Mouse (Mus musculus) cerebellum, postnatal 10 days (tissue): Measurements from ENCODE around the gene Phlpp2.
"Not testable (repeated sequence)": the region's sequence is repeated elsewhere in the genome, so short reads cannot be mapped to it uniquely, and the experiment has no call there.

Source experiments
- DNase-seq, 2 experiments: peaks; one replicate each; pipeline ENCODE4 v3.0.0; 2021; ENCODE audit warnings: mixed read lengths in 2 of 2

Phlpp2 gene

GRCm38 (mm10) chr8:109868003-109868679 is at the start of gene Phlpp2:
Gene Phlpp2 (plus strand): TSS chr8:109868542.
- peak; percentile 98 for DNase-seq

GRCm38 (mm10) chr8:109823561-109823960 is 44.8 kb upstream of the Phlpp2 start:
- DNase-seq, result no peak

GRCm38 (mm10) chr8:109839822-109840221 is 28.5 kb upstream of the Phlpp2 start:
- DNase-seq, result no peak

GRCm38 (mm10) chr8:109842468-109842867 is 25.9 kb upstream of the Phlpp2 start:
- no peak for DNase-seq

DNA sequence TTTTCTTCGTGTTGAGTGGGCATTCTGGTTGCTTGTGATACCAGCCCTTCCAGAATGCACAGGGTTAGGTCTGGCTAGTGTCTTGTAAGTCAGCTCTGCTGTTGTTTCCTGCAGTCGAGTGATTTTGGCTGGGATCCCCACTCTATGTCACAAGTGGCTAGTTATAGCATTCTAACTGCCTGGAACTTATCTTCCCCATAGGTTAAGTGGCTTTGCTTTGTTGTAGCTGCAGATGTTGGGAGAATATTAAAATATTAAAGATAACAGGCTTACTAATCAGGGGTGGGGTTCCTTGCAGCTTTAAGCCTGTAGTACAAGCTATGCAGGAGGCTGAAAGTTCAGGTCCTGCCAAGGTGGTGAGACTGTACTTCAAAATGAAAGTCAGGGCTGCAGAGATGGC is 20.5 kb upstream of the Phlpp2 start:
- DNase-seq, result no peak

DNA sequence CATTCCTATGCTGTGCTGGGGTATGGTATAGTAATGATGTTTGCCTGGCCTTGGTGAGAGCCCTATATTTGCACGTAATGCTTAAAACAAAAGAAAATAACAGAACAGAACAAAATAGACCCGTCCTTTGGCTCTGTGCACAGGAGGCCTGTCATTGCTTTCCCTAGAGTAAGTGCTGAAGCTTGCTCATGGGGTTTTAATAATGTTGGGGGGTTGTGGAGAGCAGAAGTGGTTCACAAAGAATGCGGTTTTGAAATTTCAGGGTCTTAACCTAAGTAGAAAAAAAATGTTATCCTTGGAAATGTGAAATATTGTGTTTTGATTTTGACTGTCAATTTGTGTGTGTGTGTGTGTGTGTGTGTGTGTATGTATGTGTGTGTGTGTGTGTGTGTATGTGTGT is 19.4 kb upstream of the Phlpp2 start:
- no peak for DNase-seq

GRCm38 (mm10) chr8:109853423-109853822 is 14.9 kb upstream of the Phlpp2 start:
- DNase-seq, result peak; percentile 73 to 79

DNA sequence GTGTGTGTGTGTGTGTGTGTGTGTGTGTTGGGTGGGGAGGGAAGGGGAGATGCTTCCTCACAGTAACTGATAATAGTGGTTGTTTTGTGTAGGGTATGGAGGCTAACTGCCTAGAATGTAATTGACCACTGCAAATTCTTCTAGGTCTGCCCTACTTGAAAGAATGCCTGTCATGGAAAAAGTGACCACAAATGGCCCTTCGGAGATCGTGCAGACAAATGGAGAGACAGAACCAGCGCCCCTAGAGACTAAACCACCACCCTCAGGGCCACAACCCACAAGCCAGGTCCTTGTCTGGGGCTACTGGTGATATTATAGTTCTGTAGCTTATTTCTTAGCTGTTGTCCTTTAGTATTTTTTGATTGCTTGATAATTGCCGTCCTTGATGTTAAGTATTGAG is 13.8 kb upstream of the Phlpp2 start:
- DNase-seq, result no peak

DNA sequence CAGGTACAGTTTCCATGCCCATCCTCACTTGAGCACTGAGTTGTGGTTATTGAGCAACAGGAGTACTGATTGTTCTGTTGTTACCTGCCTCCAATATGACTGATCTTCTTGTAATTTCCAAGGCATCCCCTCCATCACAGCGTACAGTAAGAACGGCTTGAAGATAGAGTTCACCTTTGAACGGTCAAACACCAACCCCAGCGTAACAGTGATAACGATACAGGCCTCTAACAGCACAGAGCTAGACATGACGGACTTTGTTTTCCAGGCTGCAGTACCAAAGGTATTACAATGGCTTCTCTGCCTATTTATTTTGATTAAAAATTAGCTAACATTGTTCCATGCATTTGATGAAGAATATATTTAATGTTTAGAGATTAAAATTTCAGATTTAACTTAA is 12.9 kb upstream of the Phlpp2 start:
- DNase-seq, result no peak

DNA sequence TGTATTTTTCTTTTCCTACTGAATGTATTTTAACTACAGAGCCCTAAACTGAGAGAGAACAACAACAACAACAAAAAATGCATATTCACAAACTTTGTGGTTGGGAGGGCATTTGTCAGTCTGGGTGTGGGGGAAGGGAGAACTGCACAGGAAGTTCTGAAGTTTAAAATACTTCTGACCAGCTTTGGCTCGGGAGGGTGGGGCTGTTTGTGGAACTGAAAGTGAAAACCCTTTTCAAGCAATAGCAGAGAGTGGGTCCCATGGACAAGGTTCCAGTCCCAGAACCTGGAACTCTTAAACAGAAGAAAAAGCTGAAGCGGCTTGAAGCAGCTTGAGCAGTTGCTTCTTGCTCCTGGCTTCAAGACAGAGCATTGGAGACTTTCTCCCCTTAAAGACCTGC is 4.9 kb upstream of the Phlpp2 start:
- no peak for DNase-seq

DNA sequence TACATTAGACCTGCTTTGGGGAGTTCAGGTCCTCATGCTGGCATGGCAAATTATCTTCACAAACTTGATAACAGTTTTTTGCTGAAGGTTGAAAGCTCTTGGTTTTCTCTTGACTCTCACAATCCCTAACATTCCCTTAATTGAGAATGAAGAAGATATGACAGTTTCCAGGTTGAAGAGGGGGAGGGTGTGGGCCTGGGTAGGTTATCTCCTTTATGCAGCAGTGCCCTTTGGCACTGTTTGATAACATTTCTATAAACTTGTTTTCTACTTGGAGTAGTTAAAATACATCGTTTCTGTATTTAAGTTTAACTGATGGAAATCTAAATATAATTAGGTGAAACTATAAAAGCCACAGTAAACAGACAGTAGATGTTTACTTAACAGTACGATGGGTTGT is 3.5 kb upstream of the Phlpp2 start:
- DNase-seq, result no peak

GRCm38 (mm10) chr8:109865536-109865935 is 2.8 kb upstream of the Phlpp2 start:
- no peak for DNase-seq

DNA sequence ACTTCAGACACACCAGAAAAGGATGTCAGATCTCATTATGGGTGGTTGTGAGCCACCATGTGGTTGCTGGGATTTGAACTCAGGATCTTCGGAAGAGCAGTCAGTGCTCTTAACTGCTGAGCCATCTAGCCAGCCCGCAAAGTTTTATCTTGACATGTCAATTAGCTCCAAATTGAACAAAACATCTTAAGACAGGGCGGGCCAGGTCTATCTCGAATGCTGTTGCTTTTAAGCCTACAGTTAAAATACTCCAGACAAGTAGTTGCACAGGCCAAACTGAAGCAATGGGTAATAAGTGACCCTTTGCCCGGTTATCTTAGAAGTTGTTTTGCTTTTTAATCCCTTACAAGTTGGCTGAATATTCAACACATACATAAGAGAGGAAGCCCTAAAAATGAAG is 1.7 kb upstream of the Phlpp2 start:
- no peak for DNase-seq

DNA sequence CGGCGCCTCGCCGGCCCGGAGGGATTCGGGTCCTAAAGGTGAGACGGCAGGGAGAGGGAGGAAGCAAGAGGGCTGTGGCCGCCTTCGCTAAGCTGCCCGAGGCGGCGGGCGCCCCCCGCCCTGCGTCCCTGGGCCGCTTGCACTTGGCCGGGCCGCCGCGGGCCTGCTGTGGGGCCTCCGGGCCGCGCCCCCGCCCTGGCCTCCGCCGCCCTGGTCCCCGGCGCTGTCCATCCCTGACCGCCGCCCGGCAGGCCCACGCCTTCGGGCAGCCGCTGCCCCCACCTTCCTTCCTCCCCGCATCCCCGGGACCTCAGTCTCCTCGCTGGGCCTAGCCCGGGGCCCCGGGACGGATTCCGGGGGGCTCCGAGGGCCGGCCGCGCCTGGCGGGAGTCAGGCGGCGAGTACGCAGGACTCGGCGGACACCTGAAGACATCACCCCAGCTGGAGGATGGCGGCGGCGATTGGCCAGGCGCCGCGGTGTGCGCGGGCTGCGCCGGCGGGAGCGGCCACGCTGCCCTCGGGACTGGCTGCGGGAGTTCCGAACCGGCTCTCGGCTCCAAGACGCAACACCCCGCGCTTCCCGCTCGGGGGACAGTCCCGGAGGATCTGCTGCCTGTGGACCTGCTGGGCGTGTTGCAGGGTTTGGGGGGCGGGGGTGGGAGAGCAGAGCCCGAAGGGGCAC is 479 bp downstream of the Phlpp2 start:
- peak; percentile 67 to 68 for DNase-seq

- no peak for DNase-seq
Observed at GRCm38 (mm10) chr8:109871056-109871455, 2.7 kb downstream of the Phlpp2 start.

- not testable (repeated sequence) for DNase-seq
Observed at GRCm38 (mm10) chr8:109873800-109874199, 5.5 kb downstream of the Phlpp2 start.

- peak in 1 of 2 experiments; percentile 13 for DNase-seq
Observed at GRCm38 (mm10) chr8:109880012-109880662, 11.8 kb downstream of the Phlpp2 start.

DNA sequence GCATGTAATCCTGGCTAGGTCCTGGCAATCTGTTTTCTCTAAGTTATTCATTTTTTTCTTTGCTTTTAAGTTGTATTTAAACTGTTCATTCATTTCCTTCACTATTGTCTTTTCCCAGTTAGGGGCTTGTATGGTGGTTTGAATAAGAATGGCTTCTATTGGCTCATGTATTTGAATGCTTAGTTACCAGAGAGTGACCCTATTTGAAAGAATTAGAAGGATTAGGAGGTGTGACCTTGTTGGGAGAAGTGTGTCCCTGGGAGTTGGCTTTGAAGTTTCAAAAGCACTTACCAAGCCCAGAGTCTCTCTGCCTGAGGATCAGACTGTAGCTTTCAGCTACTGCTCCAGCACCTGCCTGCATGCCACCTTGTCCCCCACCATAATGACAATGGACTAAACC is 17.0 kb downstream of the Phlpp2 start:
- no peak for DNase-seq

- no peak for DNase-seq
Observed at GRCm38 (mm10) chr8:109889211-109889610, 20.9 kb downstream of the Phlpp2 start.

DNA sequence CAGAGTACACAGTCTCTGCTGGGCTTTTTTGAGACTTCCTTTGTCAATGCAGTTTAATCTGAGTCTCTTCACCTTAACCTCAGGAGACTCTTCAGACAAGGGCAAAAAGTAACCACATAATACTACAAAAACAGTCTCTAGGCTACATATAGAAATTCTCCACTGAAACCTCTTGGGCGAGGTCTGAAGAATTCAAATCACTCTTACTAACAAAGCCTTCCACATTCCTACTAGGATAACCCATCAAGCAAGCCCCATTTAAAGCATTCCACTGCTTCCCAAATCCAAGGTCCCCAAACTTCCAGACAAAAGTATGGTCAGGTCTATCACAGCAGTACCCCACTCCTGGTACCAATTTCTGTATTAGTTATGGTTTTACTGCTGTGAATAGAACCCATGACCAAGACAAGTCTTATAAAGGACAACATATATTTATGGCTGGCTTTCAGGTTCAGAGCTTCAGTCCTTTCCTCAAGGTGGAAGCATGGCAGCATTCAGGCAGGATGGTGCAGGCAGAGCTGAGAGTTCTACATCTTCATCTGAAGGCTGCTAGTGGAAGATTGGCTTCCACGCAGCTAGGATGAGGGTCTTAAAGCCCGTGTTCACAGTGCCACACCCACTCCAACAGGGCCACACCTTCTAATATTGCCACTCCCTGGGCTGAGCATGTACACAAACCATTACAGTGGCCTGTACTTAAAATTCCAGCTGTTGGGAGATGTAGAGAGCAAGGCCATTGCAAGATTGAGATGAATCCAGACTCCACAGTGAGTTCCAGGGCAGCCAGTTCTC is 22.6 kb downstream of the Phlpp2 start:
- DNase-seq, result no peak

- no peak for DNase-seq
Observed at GRCm38 (mm10) chr8:109894636-109895035, 26.3 kb downstream of the Phlpp2 start.

GRCm38 (mm10) chr8:109895355-109895754 is 27.0 kb downstream of the Phlpp2 start:
- no peak for DNase-seq

DNA sequence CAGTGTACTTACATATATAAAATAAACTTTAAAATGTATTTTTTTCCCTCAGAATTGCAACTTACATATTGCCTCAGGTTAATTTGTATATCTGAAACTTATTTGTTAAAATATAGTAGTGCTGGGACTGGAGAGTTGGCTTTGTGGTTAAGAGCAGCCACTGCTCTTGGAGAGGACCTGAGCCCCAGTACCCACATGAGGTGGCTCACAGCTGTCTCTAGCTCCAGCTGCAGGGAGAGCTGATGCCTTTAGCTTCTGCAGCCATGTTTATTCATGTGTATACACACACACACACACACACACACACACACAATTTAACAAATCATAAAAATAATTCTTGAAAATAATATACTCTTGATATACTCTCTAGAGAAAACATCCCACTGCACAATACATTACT is 34.0 kb downstream of the Phlpp2 start:
- no peak for DNase-seq
